Mouse (Mus musculus): ENCODE data around the gene Prrc2a. TPM values are rescaled to one million over a fixed set of nuclear protein-coding genes. Genes with fewer than 3 reads are reported as not detected.

The Prrc2a gene
- 70.4 and 133 TPM in 2 replicates for polyA plus RNA-seq (2012)

DNA sequence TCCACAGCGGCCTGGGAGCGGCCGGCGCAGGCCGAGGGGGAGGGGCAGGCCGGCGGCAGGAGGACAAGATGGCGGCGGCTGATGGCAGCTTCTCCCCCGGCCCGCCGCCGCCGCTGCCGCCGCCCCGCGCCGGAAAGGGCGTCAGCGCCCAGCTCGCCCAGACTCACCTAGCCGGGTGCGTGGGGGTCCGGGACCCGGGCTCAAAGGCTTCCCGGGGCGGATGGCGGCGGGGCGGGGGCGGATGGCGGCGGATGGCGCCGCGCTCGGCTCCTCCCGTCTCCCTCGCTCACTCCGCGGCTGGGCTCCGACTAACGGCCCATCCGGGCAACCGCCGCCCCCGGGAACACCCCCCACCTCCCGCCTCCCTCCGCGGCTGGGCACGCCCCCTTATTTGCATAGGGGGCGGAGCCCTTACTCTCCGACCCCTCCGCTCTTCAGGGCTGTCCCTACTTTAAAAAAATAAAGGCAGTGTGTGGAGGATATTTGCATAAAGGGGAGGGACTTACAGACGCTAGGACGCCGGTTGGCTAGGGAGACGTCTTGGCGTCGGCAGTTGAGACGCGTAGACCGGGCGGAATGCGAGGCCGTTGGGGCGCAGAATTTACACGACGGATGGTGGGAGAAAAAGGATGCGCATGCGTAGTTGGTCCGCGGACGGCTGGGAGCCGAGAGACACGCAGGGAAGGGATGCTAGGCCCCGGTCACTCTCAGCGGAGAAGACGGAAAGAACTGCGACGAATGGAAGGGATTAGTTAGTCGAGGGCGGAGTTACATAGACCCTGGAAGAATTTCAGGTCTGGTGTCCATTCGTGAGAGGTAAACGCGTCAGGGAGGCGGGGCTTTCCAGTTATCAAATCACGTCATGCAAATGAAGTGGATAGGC is at the start of gene Prrc2a:
Prrc2a (minus strand) TSS at position 330 of the 883 bp plus-strand sequence.
- TF ChIP-seq GATA1 (IDR thresholded peaks at IDR 0.05; ENCODE audit: low read length) (peak; percentile 23; the same call in 1 of the 2 replicates), TAL1 (IDR thresholded peaks at IDR 0.05; ENCODE audit: low read length) (no peak)
- Histone ChIP-seq H3K4me1 (ENCODE audit: control insufficient read depth) (peaks cover 45% of the 10 kb centered on the region), H3K36me3 (ENCODE audit: control insufficient read depth) (peaks cover 32% of the 10 kb centered on the region), H3K9me3 (ENCODE audit: control insufficient read depth, low read length) (no peaks in the 10 kb centered on the region), H3K4me3 (replicated peaks) (peak within 1 kb of the TSS; percentile 94), H3K27me3 (ENCODE audit: control insufficient read depth) (no peaks in the 10 kb centered on the region)

DNA sequence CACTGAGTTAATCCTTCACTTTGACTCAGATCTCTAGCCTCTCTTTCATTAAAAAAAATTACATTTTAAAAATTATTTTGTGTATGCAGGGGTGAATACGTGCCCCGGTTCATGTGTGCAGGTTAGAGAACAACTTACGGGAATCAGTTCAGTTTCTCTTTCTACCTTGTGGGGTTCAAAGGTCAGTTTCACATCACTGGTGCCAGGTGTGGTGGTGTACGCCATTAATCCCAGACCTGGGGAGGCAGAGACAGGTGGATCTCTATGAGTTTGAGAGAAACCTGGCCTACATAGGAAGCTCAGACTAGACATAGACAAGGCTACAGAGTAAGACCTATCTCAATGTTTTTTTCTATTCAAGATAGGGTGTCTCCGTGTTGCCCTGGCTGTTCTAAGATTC is 48.4 kb upstream of the Prrc2a start:
- Histone ChIP-seq H3K27me3 (ENCODE audit: control insufficient read depth) (peaks cover 7% of the 10 kb centered on the region; the same call in 1 of the 2 replicates), H3K4me3 (replicated peaks) (no peak overlapping the region), H3K4me1 (ENCODE audit: control insufficient read depth) (no peaks in the 10 kb centered on the region), H3K9me3 (ENCODE audit: control insufficient read depth, low read length) (no peaks in the 10 kb centered on the region), H3K36me3 (ENCODE audit: control insufficient read depth) (no peaks in the 10 kb centered on the region)
- TF ChIP-seq TAL1 (IDR thresholded peaks at IDR 0.05; ENCODE audit: low read length) = no peak
- TF ChIP-seq GATA1 (IDR thresholded peaks at IDR 0.05; ENCODE audit: low read length) = no peak

DNA sequence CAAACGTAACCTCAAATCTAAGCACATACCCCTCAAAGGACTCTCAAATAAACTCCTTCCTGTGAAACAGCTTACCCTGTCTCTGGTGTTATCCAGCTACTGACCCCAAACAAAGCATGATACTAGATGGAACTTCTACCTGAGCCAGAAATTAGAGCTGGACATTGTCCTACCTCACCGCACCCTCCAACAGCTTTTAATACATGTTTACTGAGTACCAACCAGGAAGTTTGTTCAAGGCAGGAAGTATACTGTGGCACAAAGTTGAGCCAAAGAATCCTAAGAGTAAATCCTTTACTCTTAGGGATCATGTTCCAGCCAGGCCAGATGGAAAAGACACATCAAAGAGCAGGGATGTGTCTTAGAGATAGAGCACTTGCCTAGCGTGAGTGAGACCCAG is 45.9 kb upstream of the Prrc2a start:
- no peaks in the 10 kb centered on the region for H3K4me1 ChIP-seq (ENCODE audit: control insufficient read depth)
- no peaks in the 10 kb centered on the region for H3K36me3 ChIP-seq (ENCODE audit: control insufficient read depth)
- H3K27me3 ChIP-seq (ENCODE audit: control insufficient read depth) = peaks cover 7% of the 10 kb centered on the region; the same call in 1 of the 2 replicates
- no peaks in the 10 kb centered on the region for H3K9me3 ChIP-seq (ENCODE audit: control insufficient read depth, low read length)
- no peak overlapping the region for H3K4me3 ChIP-seq (replicated peaks)
- TF ChIP-seq TAL1 (IDR thresholded peaks at IDR 0.05; ENCODE audit: low read length) (no peak), GATA1 (IDR thresholded peaks at IDR 0.05; ENCODE audit: low read length) (no peak)

DNA sequence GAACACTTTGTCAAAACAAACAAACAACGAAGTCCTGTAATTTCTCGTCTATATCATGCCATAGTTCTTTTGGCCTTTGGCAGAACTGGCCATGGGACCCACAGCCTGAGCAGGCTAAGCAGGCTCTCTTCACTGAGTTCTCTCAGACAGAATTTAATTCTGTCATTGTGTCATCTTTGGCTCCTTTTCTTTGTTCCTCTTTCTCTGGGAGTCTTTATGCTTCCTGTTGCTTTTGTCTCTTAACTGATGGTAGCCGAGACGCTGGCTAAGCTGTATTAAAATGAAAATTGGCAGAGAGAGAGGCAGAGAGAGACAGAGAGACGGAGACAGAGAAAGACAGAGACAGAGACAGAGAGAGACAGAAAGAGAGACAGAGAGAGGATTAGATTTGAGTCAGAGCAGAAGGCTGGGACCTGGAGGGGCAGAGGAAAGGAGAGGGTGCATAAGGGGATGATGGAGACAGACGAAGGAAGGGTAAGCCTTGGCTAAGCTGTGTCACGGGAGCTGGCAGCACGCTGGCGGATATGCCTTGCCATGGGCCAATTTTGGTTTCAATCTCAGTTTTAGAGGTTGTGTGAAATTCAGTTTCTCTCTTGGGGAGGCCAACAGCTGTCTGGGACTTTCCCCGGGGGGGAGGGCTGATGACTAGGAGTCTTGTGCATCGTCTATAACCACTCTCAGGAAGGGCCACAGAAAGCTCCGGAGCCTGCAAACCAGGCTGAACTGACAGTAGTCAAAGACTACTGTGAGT is 45.3 kb upstream of the Prrc2a start:
- Histone ChIP-seq H3K9me3 (ENCODE audit: control insufficient read depth, low read length) (no peaks in the 10 kb centered on the region), H3K27me3 (ENCODE audit: control insufficient read depth) (peaks cover 12% of the 10 kb centered on the region), H3K4me3 (replicated peaks) (no peak overlapping the region), H3K36me3 (ENCODE audit: control insufficient read depth) (no peaks in the 10 kb centered on the region), H3K4me1 (ENCODE audit: control insufficient read depth) (no peaks in the 10 kb centered on the region)
- TF ChIP-seq TAL1 (IDR thresholded peaks at IDR 0.05; ENCODE audit: low read length) (no peak), GATA1 (IDR thresholded peaks at IDR 0.05; ENCODE audit: low read length) (no peak)

DNA sequence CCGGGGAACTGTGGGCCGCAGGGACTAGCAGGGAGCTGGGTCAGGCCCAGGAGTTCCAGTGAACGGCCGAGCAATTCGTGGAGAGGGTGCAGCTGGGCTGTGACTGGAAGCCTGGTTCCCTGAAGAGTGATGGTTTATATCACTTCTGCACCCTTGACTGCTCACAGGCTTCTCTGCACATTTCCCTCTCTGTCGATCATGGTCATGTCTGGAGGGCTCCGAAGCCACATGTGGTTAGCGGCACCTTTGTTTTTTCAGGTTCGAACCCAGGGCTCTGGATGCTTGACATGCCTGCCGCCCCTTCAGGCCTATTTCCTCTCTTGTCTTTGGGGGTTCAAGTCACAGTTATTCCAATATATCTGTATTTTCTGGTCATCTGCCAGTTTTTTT is 40.7 kb upstream of the Prrc2a start:
- H3K27me3 ChIP-seq (ENCODE audit: control insufficient read depth) = peaks cover 53% of the 10 kb centered on the region
- no peak for TF ChIP-seq GATA1 (IDR thresholded peaks at IDR 0.05; ENCODE audit: low read length)
- TF ChIP-seq TAL1 (IDR thresholded peaks at IDR 0.05; ENCODE audit: low read length) = no peak
- no peaks in the 10 kb centered on the region for H3K36me3 ChIP-seq (ENCODE audit: control insufficient read depth)
- H3K4me1 ChIP-seq (ENCODE audit: control insufficient read depth) = peaks cover under 1% of the 10 kb centered on the region; the same call in 1 of the 2 replicates
- no peaks in the 10 kb centered on the region for H3K9me3 ChIP-seq (ENCODE audit: control insufficient read depth, low read length)
- H3K4me3 ChIP-seq (replicated peaks) = no peak overlapping the region

DNA sequence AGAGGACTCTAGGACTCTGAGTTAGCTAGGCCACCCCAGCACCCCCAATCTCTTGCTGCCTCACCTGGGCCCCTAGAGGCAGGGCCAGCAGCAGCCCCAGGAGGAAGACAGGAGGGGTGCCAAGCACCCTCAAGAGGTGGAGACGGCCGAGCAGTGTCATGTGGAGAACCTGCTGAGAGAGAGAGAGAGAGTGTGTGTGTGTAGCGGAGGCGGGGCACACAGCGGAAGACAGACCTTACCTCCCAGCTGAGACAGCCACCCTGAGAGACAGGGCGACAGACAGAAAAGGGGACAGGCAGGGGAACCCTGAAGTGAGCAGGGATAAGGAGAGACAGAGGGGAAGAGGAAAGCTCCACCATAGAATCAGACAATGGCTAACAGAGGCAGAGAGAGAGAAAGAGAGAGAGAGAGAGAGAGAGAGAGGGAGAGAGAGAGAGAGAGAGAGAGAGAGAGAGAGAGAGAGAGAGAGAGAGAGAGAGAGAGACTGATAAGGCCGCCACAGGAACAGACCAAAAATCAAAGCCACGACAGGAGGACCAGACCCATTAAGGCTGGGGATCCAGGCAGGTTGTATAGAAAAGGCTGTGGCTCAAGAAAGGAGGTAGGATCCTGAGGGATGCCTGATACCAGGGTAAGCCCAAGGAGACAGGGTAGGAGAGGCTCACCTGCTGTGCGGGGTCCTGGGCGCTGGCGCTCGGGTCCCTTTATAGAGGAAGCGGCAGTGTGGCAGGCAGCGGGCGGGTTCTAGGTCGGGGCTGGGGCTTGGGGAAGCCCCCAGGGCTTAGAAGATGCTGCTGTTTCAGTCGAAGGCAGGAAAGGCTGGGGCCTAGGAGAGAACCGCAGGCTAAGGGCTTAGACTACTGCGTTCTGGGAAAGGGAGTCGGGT is 40.0 kb upstream of the Prrc2a start, which contains the start of gene Lta:
Lta (minus strand) TSS at position 858 of the 886 bp plus-strand sequence.
- peaks cover 4% of the 10 kb centered on the region for H3K4me1 ChIP-seq (ENCODE audit: control insufficient read depth)
- H3K36me3 ChIP-seq (ENCODE audit: control insufficient read depth) = no peaks in the 10 kb centered on the region
- H3K9me3 ChIP-seq (ENCODE audit: control insufficient read depth, low read length) = no peaks in the 10 kb centered on the region
- TF ChIP-seq TAL1 (IDR thresholded peaks at IDR 0.05; ENCODE audit: low read length) (no peak), GATA1 (IDR thresholded peaks at IDR 0.05; ENCODE audit: low read length) (no peak)
- no peak within 1 kb of the TSS for H3K4me3 ChIP-seq (replicated peaks)
- H3K27me3 ChIP-seq (ENCODE audit: control insufficient read depth) = peaks cover 59% of the 10 kb centered on the region

DNA sequence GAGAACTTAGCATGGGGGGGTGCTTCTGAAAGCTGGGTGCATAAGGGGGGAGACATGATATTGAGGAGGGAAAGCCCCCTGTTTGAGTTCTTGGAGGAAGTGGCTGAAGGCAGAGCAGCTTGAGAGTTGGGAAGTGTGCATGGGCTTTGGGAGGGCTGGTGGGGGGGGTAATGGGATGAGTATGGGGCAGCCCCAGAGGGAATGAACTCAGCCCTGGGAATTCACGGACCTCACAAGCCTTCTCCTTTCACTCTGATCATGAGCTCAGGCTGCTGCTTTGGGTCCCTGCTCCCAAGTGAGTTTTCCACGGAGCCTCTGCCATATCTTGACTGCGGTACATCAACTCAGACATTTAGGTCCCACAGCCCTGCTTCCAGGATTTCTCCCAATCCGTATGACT is 37.7 kb upstream of the Prrc2a start:
- TF ChIP-seq TAL1 (IDR thresholded peaks at IDR 0.05; ENCODE audit: low read length) (no peak), GATA1 (IDR thresholded peaks at IDR 0.05; ENCODE audit: low read length) (no peak)
- Histone ChIP-seq H3K27me3 (ENCODE audit: control insufficient read depth) (peaks cover 62% of the 10 kb centered on the region), H3K9me3 (ENCODE audit: control insufficient read depth, low read length) (no peaks in the 10 kb centered on the region), H3K36me3 (ENCODE audit: control insufficient read depth) (no peaks in the 10 kb centered on the region), H3K4me3 (replicated peaks) (no peak overlapping the region), H3K4me1 (ENCODE audit: control insufficient read depth) (peaks cover 4% of the 10 kb centered on the region)

DNA sequence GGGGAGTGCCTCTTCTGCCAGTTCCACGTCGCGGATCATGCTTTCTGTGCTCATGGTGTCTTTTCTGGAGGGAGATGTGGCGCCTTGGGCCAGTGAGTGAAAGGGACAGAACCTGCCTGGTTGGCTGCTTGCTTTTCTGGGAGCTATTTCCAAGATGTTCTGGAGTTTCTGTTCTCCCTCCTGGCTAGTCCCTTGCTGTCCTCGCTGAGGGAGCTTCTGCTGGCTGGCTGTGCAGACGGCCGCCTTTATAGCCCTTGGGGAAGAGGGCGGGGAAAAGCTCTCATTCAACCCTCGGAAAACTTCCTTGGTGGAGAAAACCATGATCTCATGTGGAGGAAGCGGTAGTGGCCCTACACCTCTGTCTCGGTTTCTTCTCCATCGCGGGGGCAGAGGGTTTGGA is 37.1 kb upstream of the Prrc2a start, which contains the start of gene Tnf:
Tnf (minus strand) TSS at position 221 of the 400 bp plus-strand sequence.
- TF ChIP-seq GATA1 (IDR thresholded peaks at IDR 0.05; ENCODE audit: low read length) (no peak), TAL1 (IDR thresholded peaks at IDR 0.05; ENCODE audit: low read length) (no peak)
- Histone ChIP-seq H3K36me3 (ENCODE audit: control insufficient read depth) (no peaks in the 10 kb centered on the region), H3K9me3 (ENCODE audit: control insufficient read depth, low read length) (no peaks in the 10 kb centered on the region), H3K4me1 (ENCODE audit: control insufficient read depth) (peaks cover 4% of the 10 kb centered on the region), H3K4me3 (replicated peaks) (no peak within 1 kb of the TSS), H3K27me3 (ENCODE audit: control insufficient read depth) (peaks cover 65% of the 10 kb centered on the region)

Measured in erythroblast, embryonic 14.5 days (primary cell).